ENCODE assay signal across 10 mouse cellular contexts in genomic region chr11:58213673-58214342, GRCm38 (mm10). TPM values are rescaled to one million over a fixed set of nuclear protein-coding genes. Genes with fewer than 3 reads are reported as not detected.
A peak's percentile ranks its signal among the peaks of the same experiment; 100 is the strongest.
DNase-seq lines count a peak whose midpoint lies in the region; ATAC-seq and TF ChIP-seq lines count a peak whose summit lies in the region.
"Had no signal": no experiment of that assay in that cellular context is flagged by ENCODE, and none has a peak within 500 bp of the region (broad histone marks: within the 10 kb centered on the region; RNA-seq: fewer than 3 reads in every experiment).

No protein-coding gene starts in this region.

- H3K4me1 ChIP-seq in kidney, embryonic 15.5 days = peaks cover 9% of the 10 kb centered on the region
- peaks cover 51% of the 10 kb centered on the region for H3K4me1 ChIP-seq in E14TG2a.4 (replicated peaks; ENCODE audit: low read depth, low read length)
- H3K4me1 ChIP-seq in liver, embryonic 16.5 days (ENCODE audit: control insufficient read depth, low read depth, low read length) = peaks cover 24% of the 10 kb centered on the region
- no peaks in the 10 kb centered on the region for H3K4me1 ChIP-seq in hindbrain, embryonic 14.5 days (replicated peaks; ENCODE audit: control insufficient read depth, insufficient read depth, low read length)
- H3K4me1 ChIP-seq: forebrain, embryonic 15.5 days had no signal

- H3K27ac ChIP-seq in kidney, embryonic 15.5 days = no peak overlapping the region
- H3K27ac ChIP-seq in liver, embryonic 16.5 days (ENCODE audit: low read length) = peak overlapping the region; percentile 87
- H3K27ac ChIP-seq in hindbrain, embryonic 14.5 days = no peak overlapping the region
- H3K27ac ChIP-seq: forebrain, embryonic 15.5 days; midbrain, embryonic 12.5 days had no signal

- H3K9me3 ChIP-seq in kidney, embryonic 15.5 days (replicated peaks) = no peaks in the 10 kb centered on the region
- no peaks in the 10 kb centered on the region for H3K9me3 ChIP-seq in E14TG2a.4 (ENCODE audit: low read length)
- H3K9me3 ChIP-seq in liver, embryonic 16.5 days (replicated peaks; ENCODE audit: control insufficient read depth, low read length) = no peaks in the 10 kb centered on the region
- H3K9me3 ChIP-seq in hindbrain, embryonic 14.5 days (ENCODE audit: control insufficient read depth, low read length) = no peaks in the 10 kb centered on the region
- H3K9me3 ChIP-seq: forebrain, embryonic 15.5 days; midbrain, embryonic 12.5 days had no signal

- ATAC-seq in kidney, embryonic 15.5 days (replicated peaks; ENCODE audit: low FRiP score) = no peak
- ATAC-seq in liver, embryonic 16.5 days (ENCODE audit: low read depth) = no peak
- ATAC-seq in hindbrain, embryonic 14.5 days (ENCODE audit: low FRiP score) = no peak
- ATAC-seq: forebrain, embryonic 15.5 days had no signal

- 0 out of 2 replicates have a peak overlapping the region, but pooled peaks have one; percentile 62 for H3K4me2 ChIP-seq in kidney, embryonic 15.5 days
- peak overlapping the region; percentile 67 for H3K4me2 ChIP-seq in liver, embryonic 16.5 days (ENCODE audit: low read depth, low read length)
- no peak overlapping the region for H3K4me2 ChIP-seq in hindbrain, embryonic 14.5 days (replicated peaks)

- no peaks in the 10 kb centered on the region for H3K27me3 ChIP-seq in kidney, embryonic 15.5 days
- peaks cover 53% of the 10 kb centered on the region for H3K27me3 ChIP-seq in E14TG2a.4 (ENCODE audit: insufficient read depth, low read length)
- no peaks in the 10 kb centered on the region for H3K27me3 ChIP-seq in liver, embryonic 16.5 days (ENCODE audit: control insufficient read depth, insufficient read depth, low read depth, low read length)
- H3K27me3 ChIP-seq in hindbrain, embryonic 14.5 days (ENCODE audit: control insufficient read depth, insufficient read depth, low read length) = no peaks in the 10 kb centered on the region
- H3K27me3 ChIP-seq: forebrain, embryonic 15.5 days; midbrain, embryonic 12.5 days had no signal

- no peak overlapping the region; the same call in 1 of the 2 replicates for H3K4me3 ChIP-seq in kidney, embryonic 15.5 days (replicated peaks)
- peak overlapping the region; percentile 65; the same call in 1 of the 2 replicates for H3K4me3 ChIP-seq in E14TG2a.4 (replicated peaks; ENCODE audit: low read length)
- peak overlapping the region; percentile 76 for H3K4me3 ChIP-seq in liver, embryonic 16.5 days (ENCODE audit: low read depth, low read length)
- H3K4me3 ChIP-seq in hindbrain, embryonic 14.5 days (replicated peaks; ENCODE audit: low read length) = no peak overlapping the region

- no peak overlapping the region for H3K9ac ChIP-seq in kidney, embryonic 15.5 days
- peak overlapping the region; percentile 79 for H3K9ac ChIP-seq in liver, embryonic 16.5 days (ENCODE audit: low read depth, low read length)
- H3K9ac ChIP-seq in hindbrain, embryonic 14.5 days = no peak overlapping the region
- H3K9ac ChIP-seq: forebrain, embryonic 15.5 days; midbrain, embryonic 12.5 days had no signal

- WGBS in kidney, embryonic 15.5 days = 80% methylated on average over 7 of the region's 7 CpGs
- WGBS in liver, embryonic 16.5 days (ENCODE audit: insufficient replicate concordance) = 36% methylated on average over 7 of the region's 7 CpGs
- WGBS in hindbrain, embryonic 14.5 days = 88% methylated on average over 7 of the region's 7 CpGs

- no peak for DNase-seq in kidney, adult 11 months
- DNase-seq in MEL-GATA-1-ER (ENCODE audit: extremely low read depth, low read depth) = peak; percentile 62
- DNase-seq in hindbrain, embryonic 14.5 days (ENCODE audit: low spot score) = no peak
- no peak for DNase-seq in yolk sac, embryonic 10.5 days (ENCODE audit: low spot score)
- DNase-seq: cerebellum, adult 11 months had no signal

- no peak for TF ChIP-seq CTCF in E14TG2a.4 (conservative IDR thresholded peaks at IDR 0.05; ENCODE audit: low read length)

- H3K36me3 ChIP-seq in kidney, embryonic 15.5 days = no peaks in the 10 kb centered on the region
- no peaks in the 10 kb centered on the region for H3K36me3 ChIP-seq in E14TG2a.4 (ENCODE audit: insufficient read depth, low read length)
- H3K36me3 ChIP-seq in liver, embryonic 16.5 days (ENCODE audit: control insufficient read depth, insufficient read depth) = no peaks in the 10 kb centered on the region
- H3K36me3 ChIP-seq in hindbrain, embryonic 14.5 days (replicated peaks; ENCODE audit: control insufficient read depth, insufficient read depth) = no peaks in the 10 kb centered on the region
- H3K36me3 ChIP-seq: forebrain, embryonic 15.5 days; midbrain, embryonic 12.5 days had no signal

RNA-seq across cellular contexts. Expression of gene Irgm2, which starts 14.4 kb away (rescaled TPM):
- polyA plus RNA-seq in kidney, embryonic 15.5 days (2015; fragmentation: Nextera tagmentation; extraction: Ambion mirVana) = 2.1 and 2.4 TPM in 2 replicates
- polyA plus RNA-seq in liver, embryonic 16.5 days (2015; fragmentation: Nextera tagmentation; extraction: Ambion mirVana) = 5.5 and 6.8 TPM in 2 replicates
- 0.94 and 1.4 TPM in 2 replicates for polyA plus RNA-seq in hindbrain, embryonic 14.5 days (2014; fragmentation: Nextera tagmentation; extraction: Ambion mirVana)

RNA-seq across cellular contexts. Expression of gene Igtp, which starts 14.5 kb away (rescaled TPM):
- polyA plus RNA-seq in kidney, embryonic 15.5 days (2015; fragmentation: Nextera tagmentation; extraction: Ambion mirVana) = 4.5 and 4.6 TPM in 2 replicates
- 7.7 and 9.6 TPM in 2 replicates for polyA plus RNA-seq in liver, embryonic 16.5 days (2015; fragmentation: Nextera tagmentation; extraction: Ambion mirVana)
- polyA plus RNA-seq in hindbrain, embryonic 14.5 days (2014; fragmentation: Nextera tagmentation; extraction: Ambion mirVana) = 1.5 and 2.4 TPM in 2 replicates

RNA-seq across cellular contexts. Expression of gene Mrpl22, which starts 42.3 kb away (rescaled TPM):
- 145 TPM in 2 replicates for polyA plus RNA-seq in kidney, embryonic 15.5 days (2015; fragmentation: Nextera tagmentation; extraction: Ambion mirVana)
- polyA plus RNA-seq in liver, embryonic 16.5 days (2015; fragmentation: Nextera tagmentation; extraction: Ambion mirVana) = 74.9 and 83.3 TPM in 2 replicates
- 86.9 and 98.4 TPM in 2 replicates for polyA plus RNA-seq in hindbrain, embryonic 14.5 days (2014; fragmentation: Nextera tagmentation; extraction: Ambion mirVana)

RNA-seq across cellular contexts. Expression of gene Gemin5, which starts 45.5 kb away (rescaled TPM):
- polyA plus RNA-seq in kidney, embryonic 15.5 days (2015; fragmentation: Nextera tagmentation; extraction: Ambion mirVana) = 24.5 and 24.7 TPM in 2 replicates
- polyA plus RNA-seq in liver, embryonic 16.5 days (2015; fragmentation: Nextera tagmentation; extraction: Ambion mirVana) = 7.2 and 7.4 TPM in 2 replicates
- 12.5 and 15.5 TPM in 2 replicates for polyA plus RNA-seq in hindbrain, embryonic 14.5 days (2014; fragmentation: Nextera tagmentation; extraction: Ambion mirVana)

Comparison
In these comparisons a context has a peak if more than half of its experiments do, and no peak if none do; other contexts are left out.
1. H3K4me3 ChIP-seq: peak in E14TG2a.4 (single experiment) and liver, embryonic 16.5 days (single experiment); none in kidney, embryonic 15.5 days (single experiment) and hindbrain, embryonic 14.5 days (single experiment).